Mouse (Mus musculus) left cerebral cortex, adult 8-10 months (tissue): ENCODE measurements at regions not wholly inside any gene's neighbourhood (a gene's known extent, or its start where the extent isn't known, plus 50 kb on each side); places are given as distances from the start of the nearest gene placed in this dataset.
A peak's percentile ranks its signal among the peaks of the same experiment; 100 is the strongest.

Experiments
- DNase-seq, 2 experiments: peaks; one replicate each; pipeline ENCODE4 v3.0.0; 2022; ENCODE audit warnings: low spot score in 2 of 2

- no peak for DNase-seq
Measured at GRCm38 (mm10) chr14:104827404-104827803, 305.0 kb upstream of the Rnf219 start.

GRCm38 (mm10) chr14:104824926-104825325 is 302.5 kb upstream of the Rnf219 start:
- no peak for DNase-seq

GRCm38 (mm10) chr14:104824224-104824623 is 301.8 kb upstream of the Rnf219 start:
- DNase-seq, result no peak

GRCm38 (mm10) chr14:104821903-104822573 is 299.6 kb upstream of the Rnf219 start:
- DNase-seq, result no peak

- no peak for DNase-seq
Measured at GRCm38 (mm10) chr14:104819106-104819505, 296.7 kb upstream of the Rnf219 start.

GRCm38 (mm10) chr14:104813977-104814584 is 291.6 kb upstream of the Rnf219 start:
- DNase-seq, result peak; percentile 35 to 44

GRCm38 (mm10) chr14:104812006-104812405 is 289.6 kb upstream of the Rnf219 start:
- no peak for DNase-seq

- no peak for DNase-seq
Measured at GRCm38 (mm10) chr14:104805332-104805731, 282.9 kb upstream of the Rnf219 start.

GRCm38 (mm10) chr14:104796348-104796965 is 274.0 kb upstream of the Rnf219 start:
- DNase-seq, result no peak

- no peak for DNase-seq
Measured at GRCm38 (mm10) chr14:104789346-104789745, 266.9 kb upstream of the Rnf219 start.

- DNase-seq, result no peak
Measured at GRCm38 (mm10) chr14:104785066-104785465, 262.6 kb upstream of the Rnf219 start.

- no peak for DNase-seq
Measured at GRCm38 (mm10) chr14:104769938-104770337, 247.5 kb upstream of the Rnf219 start.

- no peak for DNase-seq
Measured at GRCm38 (mm10) chr14:104734213-104734612, 211.8 kb upstream of the Rnf219 start.

GRCm38 (mm10) chr14:104732036-104732435 is 209.6 kb upstream of the Rnf219 start:
- DNase-seq, result no peak

- DNase-seq, result no peak
Measured at GRCm38 (mm10) chr14:104731319-104731995, 209.0 kb upstream of the Rnf219 start.

GRCm38 (mm10) chr14:104715651-104716050 is 193.2 kb upstream of the Rnf219 start:
- DNase-seq, result peak; percentile 24 to 99

GRCm38 (mm10) chr14:104702283-104702893 is 179.9 kb upstream of the Rnf219 start:
- no peak for DNase-seq

- DNase-seq, result no peak
Measured at GRCm38 (mm10) chr14:104698962-104699361, 176.5 kb upstream of the Rnf219 start.

- DNase-seq, result no peak
Measured at GRCm38 (mm10) chr14:104695101-104695500, 172.7 kb upstream of the Rnf219 start.

GRCm38 (mm10) chr14:104694174-104694803 is 171.8 kb upstream of the Rnf219 start:
- no peak for DNase-seq

- DNase-seq, result no peak
Measured at GRCm38 (mm10) chr14:104692616-104693015, 170.2 kb upstream of the Rnf219 start.
